Mouse (Mus musculus): ENCODE data around the gene Myo9a.

- TF ChIP-seq HCFC1 (IDR thresholded peaks at IDR 0.05; ENCODE audit: borderline replicate concordance, insufficient read depth, low read length), result no peak
- no peak for TF ChIP-seq CHD2 (IDR thresholded peaks at IDR 0.05; ENCODE audit: low read depth, low read length)
- no peak for TF ChIP-seq ZNF384 (IDR thresholded peaks at IDR 0.05; ENCODE audit: low read depth, low read length)
- no peak for TF ChIP-seq ZC3H11A (IDR thresholded peaks at IDR 0.05; ENCODE audit: borderline replicate concordance, low read depth, low read length)
Observed at GRCm38 (mm10) chr9:59903382-59903781, 152.7 kb downstream of the Myo9a start.
